Mouse (Mus musculus) CH12.LX (cell line): ENCODE data around the gene Tnrc6b.

Source experiments
- CTCF ChIP-seq, 2 experiments: IDR thresholded peaks in 1 of 2; conservative IDR thresholded peaks in 1 of 2; 2 replicates each; pipeline ENCODE4 v1.5.1; 2011 to 2012; ENCODE audit warnings: low read depth in 2 of 2, low read length in 2 of 2, improper control_type of control experiment in 1 of 2, inconsistent platforms in 1 of 2, mild to moderate bottlenecking in 1 of 2, moderate library complexity in 1 of 2
- E2F4 ChIP-seq: IDR thresholded peaks from 2 replicates; pipeline ENCODE4 v1.6.1; 2011; ENCODE audit warnings: low read depth, low read length, improper control_type of control experiment; ENCODE audit not compliant: insufficient replicate concordance
- ELF1 ChIP-seq: IDR thresholded peaks from 2 replicates; pipeline ENCODE4 v1.6.1; 2014; ENCODE audit warnings: low read depth, mild to moderate bottlenecking, inconsistent platforms, low read length, improper control_type of control experiment
- EP300 ChIP-seq: IDR thresholded peaks from 2 replicates; pipeline ENCODE4 v1.6.1; 2011; ENCODE audit warnings: low read length, improper control_type of control experiment
- ETS1 ChIP-seq: conservative IDR thresholded peaks from 2 replicates; pipeline ENCODE4 v1.6.1; 2012; ENCODE audit warnings: low read depth, mild to moderate bottlenecking, inconsistent platforms, low read length, improper control_type of control experiment, moderate library complexity
- GABPA ChIP-seq: IDR thresholded peaks from 2 replicates; pipeline ENCODE4 v1.6.1; 2012; ENCODE audit warnings: low read depth, low read length, improper control_type of control experiment, inconsistent platforms; ENCODE audit not compliant: insufficient replicate concordance
- JUND ChIP-seq: conservative IDR thresholded peaks from 2 replicates; pipeline ENCODE4 v1.6.1; 2011; ENCODE audit warnings: low read depth, low read length, improper control_type of control experiment
- POLR2A ChIP-seq: IDR thresholded peaks from 2 replicates; pipeline ENCODE4 v1.6.1; 2011; ENCODE audit warnings: low read depth, mild to moderate bottlenecking, improper control_type of control experiment, low read length
- RAD21 ChIP-seq: IDR thresholded peaks from 2 replicates; pipeline ENCODE4 v1.6.1; 2011; ENCODE audit warnings: low read depth, mild to moderate bottlenecking, low read length, improper control_type of control experiment, moderate library complexity
- SIN3A ChIP-seq: IDR thresholded peaks from 2 replicates; pipeline ENCODE4 v1.6.1; 2012; ENCODE audit warnings: low read length, improper control_type of control experiment, inconsistent platforms
- TCF12 ChIP-seq: IDR thresholded peaks from 2 replicates; pipeline ENCODE4 v1.6.1; 2014; ENCODE audit warnings: low read depth, mild to moderate bottlenecking, inconsistent platforms, low read length, improper control_type of control experiment
- UBTF ChIP-seq: IDR thresholded peaks from 2 replicates; pipeline ENCODE4 v1.6.1; 2012; ENCODE audit warnings: low read depth, mild to moderate bottlenecking, inconsistent platforms, low read length, improper control_type of control experiment, moderate library complexity
- USF1 ChIP-seq: IDR thresholded peaks from 2 replicates; pipeline ENCODE4 v1.6.1; 2014; ENCODE audit warnings: low read depth, mild to moderate bottlenecking, inconsistent platforms, low read length, improper control_type of control experiment
- ZNF384 ChIP-seq: IDR thresholded peaks from 2 replicates; pipeline ENCODE4 v1.6.1; 2012; ENCODE audit warnings: low read depth, low read length, improper control_type of control experiment, inconsistent platforms

DNA sequence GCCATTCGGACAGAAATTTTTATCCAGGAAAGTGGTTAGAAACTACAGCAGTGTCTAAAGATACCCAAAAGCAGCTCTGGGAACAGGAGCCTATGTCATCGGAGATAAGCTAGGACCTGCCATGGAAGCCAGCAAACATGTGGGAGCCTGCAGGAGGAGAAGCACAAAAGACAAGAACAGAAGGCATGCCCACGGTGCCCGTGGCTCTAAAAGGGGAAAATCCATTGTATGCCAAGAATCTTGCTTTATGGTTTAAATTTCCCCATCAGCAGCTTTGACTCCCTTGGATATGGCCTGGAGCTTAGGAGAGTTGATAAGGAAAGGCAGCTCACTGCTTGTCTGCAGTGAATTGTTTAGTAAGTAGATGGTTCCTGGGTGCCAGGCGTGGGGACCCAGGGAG lies 8.2 kb upstream of the Tnrc6b start:
- TF ChIP-seq ETS1, result no peak
- TF ChIP-seq JUND, result no peak
- TF ChIP-seq SIN3A, result no peak
- no peak for TF ChIP-seq UBTF
- TF ChIP-seq CTCF (conservative IDR thresholded peaks at IDR 0.05 in 1 of 2, IDR thresholded peaks at IDR 0.05 in 1 of 2; ENCODE audit: low read depth in 2 of 2, low read length in 2 of 2), result no peak
- no peak for TF ChIP-seq TCF12
- no peak for TF ChIP-seq ZNF384
- TF ChIP-seq POLR2A, result no peak
- no peak for TF ChIP-seq E2F4
- no peak for TF ChIP-seq EP300
- TF ChIP-seq GABPA, result no peak
- TF ChIP-seq ELF1, result no peak
- no peak for TF ChIP-seq RAD21
- no peak for TF ChIP-seq USF1
